Mouse (Mus musculus) macrophage (primary cell): Measurements from ENCODE around the gene Apoh. TPM values are rescaled to one million over a fixed set of nuclear protein-coding genes. Genes with fewer than 3 reads are reported as not detected.

Experiments used
- H3K27ac ChIP-seq: fragments of 350-480 bp; formaldehyde crosslinking; 2 replicates; pipeline ENCODE4 v1.9.0; 2021
- H3K36me3 ChIP-seq: fragments of 350-480 bp; formaldehyde crosslinking; 2 replicates; pipeline ENCODE4 v1.9.0; 2021; ENCODE audit errors: inconsistent target
- H3K4me3 ChIP-seq: fragments of 350-480 bp; formaldehyde crosslinking; 2 replicates; pipeline ENCODE4 v1.9.0; 2021; ENCODE audit errors: inconsistent target
- H3K79me2 ChIP-seq: fragments of 350-480 bp; formaldehyde crosslinking; 2 replicates; pipeline ENCODE4 v1.9.0; 2021; ENCODE audit errors: inconsistent target
- WGBS: methylation state at CpG from one replicate; pipeline ENCODE4 v1.1.7; 2026; ENCODE audit warnings: inconsistent platforms; ENCODE audit not compliant: missing documents; 5-methylcytosine and 5-hydroxymethylcytosine counted together
- polyA plus RNA-seq: library from polyadenylated mRNA; stranded (reverse); fragments of 250-400 nt; gene quantifications from 3 replicates; pipeline ENCODE4 v1.2.4, GENCODE M21; 2018; ENCODE audit warnings: inconsistent platforms

The Apoh gene
- polyA plus RNA-seq, 1 experiment from 2014 or later: not detected

DNA sequence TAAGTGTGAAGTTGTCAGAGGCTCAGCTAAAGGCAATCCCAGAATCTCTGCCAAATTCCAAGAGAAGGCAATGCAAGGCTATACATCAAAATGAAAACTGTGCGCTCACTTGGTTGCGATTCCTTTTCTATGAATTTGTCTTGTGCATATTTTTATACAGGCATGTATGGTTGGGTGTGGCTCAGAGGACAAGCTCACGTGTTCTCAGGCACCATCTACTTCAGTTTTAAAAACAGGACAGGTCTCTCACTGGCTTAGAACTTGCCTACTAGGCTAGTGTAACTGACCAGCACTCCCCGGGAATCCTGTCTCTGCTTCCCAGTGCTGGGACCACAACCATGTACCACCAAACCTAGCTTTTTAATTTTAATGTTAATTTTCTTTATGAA is 35.2 kb downstream of the Apoh start:
- Histone ChIP-seq H3K4me3 (no peak overlapping the region), H3K36me3 (no peaks in the 10 kb centered on the region), H3K79me2 (no peaks in the 10 kb centered on the region), H3K27ac (no peak overlapping the region)
- WGBS: 95% methylated on average over 4 of the region's 4 CpGs

DNA sequence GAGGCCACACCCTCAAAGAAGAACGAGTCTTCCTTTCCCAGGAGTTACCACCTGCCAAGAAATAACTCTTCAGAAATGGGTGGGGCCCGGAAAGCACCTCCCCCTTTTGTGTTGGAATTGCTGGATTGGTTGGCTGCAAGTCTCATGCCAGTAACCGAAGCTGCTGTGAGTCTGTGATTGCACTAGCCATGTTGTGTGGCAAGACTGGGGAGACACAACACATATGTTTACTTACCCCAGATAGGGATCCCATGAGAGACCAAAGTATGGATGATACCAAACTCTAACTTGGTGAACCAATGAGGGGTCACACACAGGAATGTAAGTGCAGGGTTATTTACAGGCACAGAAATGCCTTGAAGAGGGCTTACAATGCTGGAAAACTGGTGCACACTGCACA is 39.5 kb downstream of the Apoh start:
- Histone ChIP-seq H3K4me3 (no peak overlapping the region), H3K27ac (no peak overlapping the region), H3K79me2 (no peaks in the 10 kb centered on the region), H3K36me3 (no peaks in the 10 kb centered on the region)
- 87% methylated on average over 3 of the region's 3 CpGs for WGBS

DNA sequence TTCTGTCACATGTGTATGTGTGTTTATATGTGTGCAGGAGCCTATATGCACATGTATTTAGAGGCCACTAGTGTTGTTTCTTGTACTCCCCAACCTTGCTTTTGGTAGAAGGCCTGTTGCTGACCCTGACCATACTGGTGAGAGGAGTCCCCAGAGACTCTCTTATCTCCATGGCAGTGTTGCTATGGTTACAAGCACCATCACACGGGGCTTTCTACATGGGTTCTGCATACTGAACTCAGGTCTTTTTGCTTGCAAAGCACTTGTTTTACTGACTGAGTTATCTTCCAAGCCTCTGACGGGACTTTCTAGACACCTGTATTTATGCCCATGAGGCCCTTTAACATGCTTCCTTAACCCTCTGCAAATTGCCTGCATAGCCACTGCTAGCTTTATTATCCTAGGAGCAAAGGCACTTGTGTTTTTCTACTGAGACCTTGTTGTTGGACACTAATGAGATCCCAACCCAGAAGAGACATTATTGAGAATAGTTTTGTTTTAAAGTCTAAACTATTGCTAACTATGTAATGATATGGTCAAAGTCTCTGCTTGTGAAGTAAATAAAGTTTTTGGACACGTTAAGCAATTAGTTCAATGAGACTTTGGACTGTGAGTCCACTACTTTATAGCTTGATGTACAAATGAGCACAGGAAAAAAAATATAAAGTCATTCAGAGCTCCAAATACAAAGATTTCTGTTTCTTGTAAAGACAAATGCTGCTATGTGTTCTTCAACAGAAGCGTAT is 41.9 kb downstream of the Apoh start:
- Histone ChIP-seq H3K4me3 (no peak overlapping the region), H3K79me2 (no peaks in the 10 kb centered on the region), H3K36me3 (no peaks in the 10 kb centered on the region), H3K27ac (no peak overlapping the region)
- WGBS: 89% methylated on average over 4 of the region's 4 CpGs

DNA sequence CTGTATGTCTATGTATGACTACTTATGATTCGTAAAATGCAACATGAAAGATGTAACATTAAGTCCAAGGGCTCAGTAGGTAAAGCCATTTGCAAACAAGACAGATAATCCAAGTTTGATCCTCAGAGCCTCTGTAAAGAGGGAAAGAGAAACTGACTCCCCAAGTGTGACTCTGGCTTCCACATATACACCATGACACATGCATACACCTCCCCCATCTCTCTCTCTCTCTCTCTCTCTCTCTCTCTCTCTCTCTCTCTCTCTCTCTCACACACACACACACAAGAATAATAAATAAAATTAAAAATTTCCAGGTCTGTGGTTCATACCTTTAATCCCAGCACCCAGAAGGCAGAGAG is 42.5 kb downstream of the Apoh start:
- Histone ChIP-seq H3K27ac (no peak overlapping the region), H3K4me3 (no peak overlapping the region)
- WGBS: 88% methylated on average over 1 of the region's 1 CpGs

GRCm38 (mm10) chr11:108395061-108395460 is 51.9 kb downstream of the Apoh start:
- WGBS: 86% methylated on average over 9 of the region's 9 CpGs
- H3K27ac ChIP-seq: no peak overlapping the region

More for the DNA sequence above, 42.5 kb downstream of the Apoh start:
- Histone ChIP-seq H3K79me2 (no peaks in the 10 kb centered on the region), H3K36me3 (no peaks in the 10 kb centered on the region)

DNA sequence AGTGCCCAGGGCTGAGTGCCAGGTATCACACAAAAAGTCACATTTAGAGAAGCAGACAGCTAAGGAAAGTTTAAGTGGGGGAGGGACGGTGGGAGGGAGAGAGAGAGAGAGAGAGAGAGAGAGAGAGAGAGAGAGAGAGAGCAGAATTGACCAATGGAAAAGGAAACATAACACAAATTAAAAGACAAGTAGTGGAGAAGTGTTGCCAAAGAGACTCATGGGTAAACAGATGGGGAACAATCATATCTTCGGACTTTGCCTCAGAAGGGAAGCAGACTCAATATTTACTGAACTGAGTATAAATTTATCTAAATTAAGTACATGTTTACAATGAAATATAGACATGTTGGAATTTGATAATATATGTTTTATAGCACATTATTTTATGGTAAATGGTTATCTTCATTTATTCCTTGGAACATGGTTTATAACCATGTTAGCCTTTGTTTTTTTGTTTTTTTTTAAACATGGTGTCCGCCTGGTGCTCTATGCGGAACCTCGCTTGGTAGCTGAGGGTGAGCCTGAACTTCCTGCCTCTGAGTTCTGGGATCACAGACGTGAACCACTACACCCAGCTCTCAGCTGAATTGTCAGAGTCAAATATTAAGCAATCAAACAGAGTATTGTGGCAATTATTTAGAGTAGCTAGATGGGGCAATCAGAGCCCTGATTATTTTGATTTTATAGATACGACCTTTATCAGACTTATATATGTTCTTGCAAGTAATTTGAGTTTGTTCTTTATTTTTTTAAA is 53.1 kb downstream of the Apoh start:
- H3K4me3 ChIP-seq: no peak overlapping the region
- no peaks in the 10 kb centered on the region for H3K79me2 ChIP-seq
- H3K27ac ChIP-seq: no peak overlapping the region
- H3K36me3 ChIP-seq: no peaks in the 10 kb centered on the region
- 82% methylated on average over 7 of the region's 7 CpGs for WGBS

More at GRCm38 (mm10) chr11:108395061-108395460, 51.9 kb downstream of the Apoh start:
- no peak overlapping the region for H3K4me3 ChIP-seq
- no peaks in the 10 kb centered on the region for H3K79me2 ChIP-seq
- H3K36me3 ChIP-seq: no peaks in the 10 kb centered on the region

- WGBS: 75% methylated on average over 7 of the region's 9 CpGs
- Histone ChIP-seq H3K27ac (no peak overlapping the region), H3K79me2 (no peaks in the 10 kb centered on the region), H3K4me3 (no peak overlapping the region), H3K36me3 (no peaks in the 10 kb centered on the region)
Measured at GRCm38 (mm10) chr11:108409876-108410644, 66.9 kb downstream of the Apoh start.

DNA sequence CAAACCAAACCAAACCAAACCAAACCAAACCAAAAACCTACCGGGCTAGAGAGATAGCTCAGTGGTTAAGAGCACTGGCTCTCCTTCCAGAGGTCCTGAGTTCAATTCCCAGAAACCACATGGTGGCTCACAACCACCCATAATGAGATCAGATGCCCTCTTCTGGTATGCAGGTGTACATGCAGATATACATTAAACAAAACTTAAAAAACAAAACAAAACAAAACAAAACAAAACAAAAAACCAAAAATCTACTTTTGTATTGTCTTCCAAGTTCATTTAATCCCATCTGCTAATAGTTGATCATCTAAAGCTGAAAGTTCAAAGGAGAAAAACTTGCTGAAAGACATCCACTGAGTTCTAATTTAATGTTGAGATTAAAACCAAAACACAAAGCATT is 73.2 kb downstream of the Apoh start:
- no peak overlapping the region for H3K27ac ChIP-seq
- H3K36me3 ChIP-seq: no peaks in the 10 kb centered on the region
- H3K79me2 ChIP-seq: no peaks in the 10 kb centered on the region
- WGBS: 70% methylated on average over 1 of the region's 1 CpGs
- no peak overlapping the region for H3K4me3 ChIP-seq

- H3K79me2 ChIP-seq: no peaks in the 10 kb centered on the region
- no peaks in the 10 kb centered on the region for H3K36me3 ChIP-seq
- H3K4me3 ChIP-seq: no peak overlapping the region
- no peak overlapping the region for H3K27ac ChIP-seq
- 43% methylated on average over 1 of the region's 1 CpGs for WGBS
Measured at GRCm38 (mm10) chr11:108418540-108418939, 75.4 kb downstream of the Apoh start.

- no peaks in the 10 kb centered on the region for H3K79me2 ChIP-seq
- no peak overlapping the region for H3K4me3 ChIP-seq
- 88% methylated on average over 6 of the region's 6 CpGs for WGBS
- H3K36me3 ChIP-seq: no peaks in the 10 kb centered on the region
- no peak overlapping the region for H3K27ac ChIP-seq
Measured at GRCm38 (mm10) chr11:108419242-108419641, 76.1 kb downstream of the Apoh start.

GRCm38 (mm10) chr11:108420751-108421150 is 77.6 kb downstream of the Apoh start:
- no peak overlapping the region for H3K27ac ChIP-seq
- 82% methylated on average over 4 of the region's 4 CpGs for WGBS
- H3K79me2 ChIP-seq: no peaks in the 10 kb centered on the region
- H3K4me3 ChIP-seq: no peak overlapping the region
- H3K36me3 ChIP-seq: no peaks in the 10 kb centered on the region

DNA sequence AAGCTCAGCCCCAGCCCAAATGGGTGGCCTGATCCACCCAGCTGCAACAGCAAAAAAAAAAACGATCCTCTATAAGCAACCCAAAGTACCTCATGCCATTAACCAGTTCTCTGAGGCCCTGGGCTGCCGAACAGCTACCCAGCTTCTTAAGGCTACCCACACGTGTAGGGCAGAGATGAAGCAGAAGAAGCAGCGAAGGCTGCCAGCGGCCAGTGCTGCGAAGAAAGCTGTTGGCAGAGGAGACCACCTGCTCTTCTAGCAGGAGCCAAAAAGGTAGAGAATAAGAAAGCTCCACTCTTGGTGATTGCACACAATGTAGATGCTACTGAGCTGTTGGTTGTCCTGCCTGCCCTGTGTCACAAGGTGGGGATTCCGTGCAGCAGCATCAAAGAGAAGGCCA is 80.1 kb downstream of the Apoh start:
- Histone ChIP-seq H3K36me3 (no peaks in the 10 kb centered on the region), H3K27ac (no peak overlapping the region), H3K4me3 (no peak overlapping the region), H3K79me2 (no peaks in the 10 kb centered on the region)
- WGBS: 95% methylated on average over 7 of the region's 7 CpGs

- no peaks in the 10 kb centered on the region for H3K36me3 ChIP-seq
- H3K79me2 ChIP-seq: no peaks in the 10 kb centered on the region
- 60% methylated on average over 5 of the region's 5 CpGs for WGBS
- H3K27ac ChIP-seq: no peak overlapping the region
- H3K4me3 ChIP-seq: no peak overlapping the region
Measured at GRCm38 (mm10) chr11:108424111-108424510, 81.0 kb downstream of the Apoh start.

GRCm38 (mm10) chr11:108424889-108425591 is 81.9 kb downstream of the Apoh start, which contains the start of gene Cep112:
TSS of gene Cep112 (plus strand) at chr11:108425192.
- H3K4me3 ChIP-seq: peak within 1 kb of the TSS; percentile 5; the same call in 1 of the 2 replicates
- H3K36me3 ChIP-seq: no peaks in the 10 kb centered on the region
- H3K79me2 ChIP-seq: no peaks in the 10 kb centered on the region
- 2% methylated on average over 58 of the region's 61 CpGs for WGBS
- no peak within 1 kb of the TSS for H3K27ac ChIP-seq
